Mouse (Mus musculus): Measurements from ENCODE around the gene Wdr82.

Gene Wdr82

GRCm38 (mm10) chr9:106225469-106226150 lies 54.9 kb downstream of the Wdr82 start:
- DNase-seq (ENCODE audit: low spot score in 2 of 2): no peak

- no peak for DNase-seq (ENCODE audit: low spot score in 2 of 2)
These were observed 55.5 kb downstream of the Wdr82 start for GRCm38 (mm10) chr9:106226151-106226682.

GRCm38 (mm10) chr9:106227790-106228429 lies 57.2 kb downstream of the Wdr82 start:
- no peak for DNase-seq (ENCODE audit: low spot score in 2 of 2)

- no peak for DNase-seq (ENCODE audit: low spot score in 2 of 2)
These were observed 59.5 kb downstream of the Wdr82 start for GRCm38 (mm10) chr9:106230051-106230733.

- DNase-seq (ENCODE audit: low spot score in 2 of 2): no peak
These were observed 60.0 kb downstream of the Wdr82 start for GRCm38 (mm10) chr9:106230734-106231106.

- DNase-seq (ENCODE audit: low spot score in 2 of 2): no peak
These were observed 60.5 kb downstream of the Wdr82 start for GRCm38 (mm10) chr9:106231220-106231619.

- DNase-seq (ENCODE audit: low spot score in 2 of 2): no peak
These were observed 61.1 kb downstream of the Wdr82 start for GRCm38 (mm10) chr9:106231816-106232215.

GRCm38 (mm10) chr9:106232956-106233355 lies 62.2 kb downstream of the Wdr82 start:
- no peak for DNase-seq (ENCODE audit: low spot score in 2 of 2)

GRCm38 (mm10) chr9:106233953-106234352 lies 63.2 kb downstream of the Wdr82 start:
- DNase-seq (ENCODE audit: low spot score in 2 of 2): no peak

- DNase-seq (ENCODE audit: low spot score in 2 of 2): no peak
These were observed 64.6 kb downstream of the Wdr82 start for GRCm38 (mm10) chr9:106235194-106235830.

GRCm38 (mm10) chr9:106236156-106236817 lies 65.6 kb downstream of the Wdr82 start:
- no peak for DNase-seq (ENCODE audit: low spot score in 2 of 2)

- DNase-seq (ENCODE audit: low spot score in 2 of 2): no peak
These were observed 66.1 kb downstream of the Wdr82 start for GRCm38 (mm10) chr9:106236818-106237211.

GRCm38 (mm10) chr9:106237401-106237800 lies 66.7 kb downstream of the Wdr82 start:
- no peak for DNase-seq (ENCODE audit: low spot score in 2 of 2)

GRCm38 (mm10) chr9:106237878-106238277 lies 67.2 kb downstream of the Wdr82 start:
- no peak for DNase-seq (ENCODE audit: low spot score in 2 of 2)
